Mouse (Mus musculus) adrenal gland, adult (tissue): ENCODE results near the gene Tmem121.
A peak's percentile ranks its signal among the peaks of the same experiment; 100 is the strongest.
"Not testable (repeated sequence)": the region's sequence is repeated elsewhere in the genome, so short reads cannot be mapped to it uniquely, and the experiment has no call there.

Experiments used
- DNase-seq, 2 experiments: peaks; one replicate each; pipeline ENCODE4 v3.0.0; 2022 to 2023; ENCODE audit warnings: low spot score in 1 of 2; ENCODE audit not compliant: inconsistent age in 2 of 2

The Tmem121 gene

GRCm38 (mm10) chr12:113186326-113187010, 738 bp downstream of the Tmem121 start:
- peak in 1 of 2 experiments; percentile 44 for DNase-seq

- no peak for DNase-seq
Observed at GRCm38 (mm10) chr12:113187011-113187375, 1.3 kb downstream of the Tmem121 start.

DNA sequence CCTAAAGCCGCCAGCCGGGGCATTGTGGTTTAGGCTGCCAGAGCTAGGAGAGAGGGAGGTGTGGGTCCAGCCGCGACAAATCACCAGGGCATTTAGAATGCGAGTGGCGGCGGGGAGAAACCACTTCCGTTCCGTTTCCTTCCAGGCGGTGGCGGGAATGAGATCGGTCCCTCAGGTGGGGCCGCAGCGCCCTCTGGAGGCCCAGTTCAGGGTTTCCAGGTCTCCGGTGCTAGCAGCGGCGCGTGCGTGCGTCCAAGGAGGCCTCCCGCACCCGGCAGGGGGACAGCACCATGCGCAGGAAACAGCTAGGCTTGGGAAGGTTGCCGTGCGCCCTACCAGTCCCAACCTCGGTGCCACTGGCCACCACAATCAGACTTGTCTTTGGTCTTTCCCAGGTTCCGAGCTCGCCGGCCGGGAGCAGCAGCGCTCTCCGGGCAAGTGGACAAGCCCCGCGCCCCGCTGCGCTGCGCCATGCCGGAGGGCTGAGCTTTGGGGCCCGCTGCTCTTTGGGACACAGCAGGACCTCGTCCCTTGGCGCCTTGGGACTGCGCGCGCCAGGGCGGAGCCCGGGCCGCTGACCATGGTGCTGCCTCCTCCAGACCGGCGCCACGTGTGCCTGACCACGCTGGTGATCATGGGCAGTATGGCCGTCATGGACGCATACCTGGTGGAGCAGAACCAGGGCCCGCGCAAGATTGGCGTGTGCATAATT, 2.0 kb downstream of the Tmem121 start:
- peak; percentile 85 to 94 for DNase-seq

DNA sequence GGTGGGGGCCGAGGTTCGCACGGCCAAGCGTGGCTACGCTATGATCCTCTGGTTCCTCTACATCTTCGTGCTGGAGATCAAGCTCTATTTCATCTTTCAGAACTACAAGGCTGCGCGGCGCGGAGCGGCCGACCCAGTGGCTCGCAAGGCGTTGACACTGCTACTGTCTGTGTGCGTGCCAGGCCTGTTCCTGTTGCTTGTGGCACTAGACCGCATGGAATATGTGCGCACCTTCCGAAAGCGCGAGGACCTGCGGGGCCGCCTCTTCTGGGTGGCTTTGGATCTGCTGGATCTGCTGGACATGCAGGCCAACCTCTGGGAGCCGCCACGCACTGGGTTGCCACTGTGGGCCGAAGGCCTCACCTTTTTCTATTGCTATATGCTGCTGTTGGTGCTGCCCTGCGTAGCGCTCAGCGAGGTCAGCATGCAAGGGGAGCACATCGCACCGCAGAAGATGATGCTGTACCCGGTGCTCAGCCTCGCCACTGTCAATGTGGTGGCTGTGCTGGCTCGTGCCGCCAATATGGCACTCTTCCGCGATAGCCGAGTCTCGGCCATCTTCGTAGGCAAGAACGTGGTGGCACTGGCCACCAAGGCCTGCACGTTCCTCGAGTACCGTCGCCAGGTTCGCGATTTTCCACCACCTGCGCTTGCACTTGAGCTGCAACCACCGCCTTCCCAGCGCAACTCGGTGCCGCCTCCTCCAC, 2.8 kb downstream of the Tmem121 start:
- DNase-seq: no peak

GRCm38 (mm10) chr12:113193423-113193822, 7.7 kb downstream of the Tmem121 start:
- no peak for DNase-seq

DNA sequence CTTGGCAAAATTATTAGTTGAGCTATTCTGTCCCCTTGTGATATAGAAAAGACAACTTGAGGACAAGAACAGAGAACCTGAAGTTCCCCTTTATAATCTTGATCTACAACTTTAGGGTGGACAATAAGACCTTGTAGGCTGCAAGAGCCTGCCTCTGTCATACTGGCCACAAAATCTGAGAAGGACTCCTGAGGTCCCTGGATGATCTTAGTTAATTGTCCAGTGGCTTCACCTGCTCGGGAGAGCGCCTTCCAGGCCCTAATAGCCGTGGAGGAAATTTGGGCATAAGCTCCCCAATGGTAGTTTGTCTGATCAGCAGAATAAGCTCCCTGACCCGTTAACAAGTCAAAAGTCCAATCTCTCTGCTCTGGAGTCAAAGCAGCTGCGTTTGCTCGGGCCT, 13.4 kb downstream of the Tmem121 start:
- not testable (repeated sequence) for DNase-seq

GRCm38 (mm10) chr12:113201301-113201700, 15.6 kb downstream of the Tmem121 start:
- DNase-seq: peak in 1 of 2 experiments; percentile 68

DNA sequence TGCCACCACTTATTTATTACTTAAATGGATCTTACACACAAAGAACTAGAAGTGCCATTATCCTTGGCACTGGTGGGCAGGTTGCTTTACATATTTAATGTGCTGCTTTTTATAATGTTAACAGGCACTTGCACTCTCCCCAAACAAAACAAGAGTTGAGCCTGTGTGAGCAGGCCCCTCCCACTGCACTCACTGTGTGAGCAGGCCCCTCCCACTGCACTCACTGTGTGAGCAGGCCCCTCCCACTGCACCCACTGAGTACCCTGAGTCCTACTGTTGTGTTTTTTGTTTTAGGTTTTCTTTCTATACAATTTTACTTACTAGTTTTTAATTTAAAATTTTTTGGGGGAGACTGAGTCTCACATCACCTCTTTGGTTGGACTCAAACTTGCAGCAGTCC, 16.3 kb downstream of the Tmem121 start:
- no peak for DNase-seq

DNA sequence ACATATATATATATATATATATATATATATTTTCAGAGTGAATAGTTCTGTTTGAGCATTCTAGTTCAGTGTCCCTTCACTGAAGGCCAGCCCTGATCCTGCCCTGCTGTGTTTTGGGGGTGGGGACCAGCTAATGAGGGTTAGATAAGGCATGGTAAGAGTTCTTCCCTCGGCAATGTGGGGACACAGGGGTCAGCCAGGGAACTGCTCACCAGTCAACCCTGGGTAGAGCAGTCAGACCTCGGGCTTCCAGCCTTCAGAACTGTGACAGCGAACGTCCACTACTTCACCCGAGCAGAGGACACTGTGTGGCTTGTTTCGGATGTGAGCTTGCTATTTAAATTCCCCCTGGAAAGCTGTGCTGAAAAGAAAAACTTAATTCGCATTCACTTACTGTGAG, 17.8 kb downstream of the Tmem121 start:
- no peak for DNase-seq

DNA sequence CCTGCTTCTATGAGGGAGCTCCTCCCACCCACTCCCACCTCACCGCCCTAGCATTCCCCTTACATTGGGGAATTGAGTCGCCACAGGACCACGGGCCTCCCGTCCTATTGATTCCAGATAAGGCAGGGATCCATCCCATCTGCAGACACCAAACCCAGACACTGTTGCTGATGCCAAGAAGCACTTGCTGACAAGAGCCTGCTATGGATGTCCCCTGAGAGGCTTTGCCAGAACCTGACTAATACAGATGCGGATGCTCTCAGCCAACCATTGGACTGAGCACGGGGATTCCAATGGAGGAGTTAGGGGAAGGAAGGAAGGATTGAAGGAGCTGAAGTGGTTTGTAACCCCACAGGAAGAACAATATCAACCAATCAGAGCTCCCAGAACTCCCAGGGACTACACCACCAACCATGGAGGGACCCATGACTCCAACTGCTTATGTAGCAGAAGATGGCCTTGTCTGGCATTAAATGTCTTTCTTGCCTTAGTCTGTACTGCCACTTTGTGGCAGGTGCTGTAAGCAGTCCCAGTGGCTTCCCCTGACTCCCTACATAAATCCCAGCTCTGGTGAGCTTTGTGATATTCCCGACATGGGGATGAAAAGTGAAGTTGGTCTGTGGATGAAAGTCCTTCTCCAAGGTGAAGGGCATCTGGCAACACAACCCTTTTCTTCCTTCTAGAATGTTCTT, 19.7 kb downstream of the Tmem121 start:
- peak in 1 of 2 experiments; percentile 69 for DNase-seq

- peak; percentile 68 to 83 for DNase-seq
Observed at GRCm38 (mm10) chr12:113207737-113208136, 22.0 kb downstream of the Tmem121 start.

DNA sequence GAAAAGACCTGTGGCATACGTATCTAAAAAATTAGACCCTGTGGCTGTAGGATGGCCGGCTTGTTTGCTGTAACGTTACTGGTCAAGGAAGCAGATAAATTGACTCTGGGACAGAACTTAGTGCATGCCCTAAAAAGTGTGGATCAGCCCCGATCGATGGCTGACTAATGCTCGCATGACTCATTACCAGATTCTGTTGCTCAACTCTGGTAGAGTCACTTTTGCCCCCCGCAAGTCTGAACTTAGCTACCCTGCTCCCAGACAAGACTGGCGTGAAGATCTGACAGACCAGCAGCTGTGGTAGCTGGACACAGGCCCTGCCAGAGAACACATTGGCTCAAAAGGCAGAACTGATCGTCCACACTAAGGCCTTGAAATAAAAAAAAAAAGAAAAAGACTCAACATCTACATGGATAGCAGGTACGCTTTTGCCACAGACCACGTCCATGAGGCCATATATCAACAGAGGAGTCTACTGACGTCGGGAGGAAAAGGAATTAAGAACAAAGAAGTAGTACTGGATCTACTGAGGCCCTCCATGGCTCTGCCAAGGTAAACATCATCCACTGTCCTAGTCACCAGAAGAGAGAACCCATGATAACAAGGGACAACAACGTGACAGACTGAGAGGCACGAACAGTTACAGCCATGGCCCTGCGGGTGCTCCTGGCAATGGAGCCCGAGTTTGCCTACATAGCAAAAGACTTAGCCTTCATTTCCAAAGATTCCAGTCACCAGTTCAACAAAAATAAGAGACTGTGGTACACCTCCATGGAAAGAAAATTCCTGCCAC, 25.1 kb downstream of the Tmem121 start:
- peak; percentile 76 to 86 for DNase-seq

- no peak for DNase-seq
Observed at GRCm38 (mm10) chr12:113211772-113212171, 26.0 kb downstream of the Tmem121 start.

- DNase-seq: no peak
Observed at GRCm38 (mm10) chr12:113212326-113212924, 26.7 kb downstream of the Tmem121 start.

- DNase-seq: no peak
Observed at GRCm38 (mm10) chr12:113213226-113213625, 27.5 kb downstream of the Tmem121 start.

GRCm38 (mm10) chr12:113214072-113214808, 28.5 kb downstream of the Tmem121 start:
- no peak for DNase-seq

DNA sequence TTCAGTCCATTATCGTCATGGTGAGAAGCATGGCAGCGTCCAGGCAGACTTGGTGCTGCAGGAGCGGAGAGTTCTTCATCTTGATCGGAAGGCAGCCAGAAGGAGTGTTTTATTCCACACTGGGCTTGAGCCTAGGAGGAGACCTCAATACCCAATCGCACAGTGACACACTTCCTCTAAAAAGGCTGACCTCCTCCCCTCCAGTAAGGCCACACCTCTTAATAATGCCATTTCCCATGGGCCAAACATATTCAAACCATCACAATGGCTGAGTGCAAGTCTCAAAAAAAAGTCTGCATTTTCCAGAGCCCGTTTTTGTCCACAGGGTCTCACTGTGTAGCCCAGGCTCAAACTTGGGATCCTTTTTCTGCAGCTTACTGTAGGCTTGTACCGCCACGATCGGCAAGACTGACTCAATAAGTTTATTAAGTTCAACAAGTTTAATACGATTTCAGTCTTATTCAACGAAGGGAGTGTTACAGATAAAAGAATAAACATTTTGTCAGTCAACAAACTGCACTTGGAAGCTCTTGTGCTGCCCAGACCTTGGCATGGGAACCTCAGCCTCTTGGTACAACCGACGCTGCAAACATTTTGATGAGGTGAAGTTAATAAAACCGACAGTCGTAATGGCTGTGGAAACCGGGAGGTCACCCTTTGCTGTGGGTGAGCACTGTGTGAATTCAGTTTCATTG, 29.4 kb downstream of the Tmem121 start:
- no peak for DNase-seq

- peak; percentile 78 to 90 for DNase-seq
Observed at GRCm38 (mm10) chr12:113215667-113216346, 30.1 kb downstream of the Tmem121 start.
